Mouse (Mus musculus): ENCODE results near the gene Cdk11b.
"Not testable (repeated sequence)": the region's sequence is repeated elsewhere in the genome, so short reads cannot be mapped to it uniquely, and the experiment has no call there.

Cdk11b gene

GRCm38 (mm10) chr4:155605132-155605531 lies 19.5 kb upstream of the Cdk11b start:
- no peak for DNase-seq (ENCODE audit: low spot score in 2 of 2)

GRCm38 (mm10) chr4:155606825-155607224 lies 17.8 kb upstream of the Cdk11b start:
- no peak for DNase-seq (ENCODE audit: low spot score in 2 of 2)

GRCm38 (mm10) chr4:155611860-155612259 lies 12.8 kb upstream of the Cdk11b start:
- DNase-seq (ENCODE audit: low spot score in 2 of 2): no peak

DNA sequence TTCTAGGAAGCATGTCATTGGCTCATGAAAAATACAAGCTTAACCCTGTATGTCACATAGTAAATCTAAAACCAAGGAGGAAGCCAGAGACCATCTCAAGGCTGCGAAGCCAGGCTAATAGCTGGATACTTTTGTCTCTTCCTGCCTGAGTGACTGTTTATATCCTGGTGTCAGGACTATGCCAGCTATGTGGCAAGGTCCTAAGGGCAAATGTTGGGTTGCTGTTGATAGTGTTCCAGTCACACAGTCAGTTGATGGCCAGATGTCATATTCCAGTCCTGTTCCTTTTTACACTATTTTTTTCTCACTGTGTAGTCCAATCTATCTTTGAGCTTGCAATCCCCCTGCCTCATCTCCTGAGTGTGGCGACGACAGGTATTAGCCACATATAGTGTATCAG lies 11.4 kb upstream of the Cdk11b start:
- DNase-seq (ENCODE audit: low spot score in 2 of 2): no peak

DNA sequence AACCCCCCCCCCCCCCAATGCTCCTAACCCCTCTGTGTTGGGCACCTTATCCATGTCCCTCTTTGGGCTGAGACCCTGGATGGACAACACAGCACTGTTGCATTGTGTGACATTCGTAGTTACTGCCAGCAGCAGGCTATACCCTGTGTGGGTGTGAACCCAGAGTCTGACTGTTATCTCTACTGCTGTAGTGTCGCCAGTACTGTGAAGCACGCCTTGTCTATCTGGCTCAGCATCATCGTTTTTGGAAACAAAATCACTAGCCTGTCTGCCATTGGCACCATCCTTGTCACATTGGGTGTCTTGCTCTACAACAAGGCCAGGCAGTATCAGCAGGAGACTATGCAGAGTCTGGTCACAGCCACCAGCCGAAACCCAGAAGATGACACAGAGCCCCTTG lies 6.3 kb upstream of the Cdk11b start:
- DNase-seq (ENCODE audit: low spot score in 2 of 2): no peak

- no peak for DNase-seq (ENCODE audit: low spot score in 2 of 2)
These were observed 5.6 kb downstream of the Cdk11b start for GRCm38 (mm10) chr4:155630267-155630666.

DNA sequence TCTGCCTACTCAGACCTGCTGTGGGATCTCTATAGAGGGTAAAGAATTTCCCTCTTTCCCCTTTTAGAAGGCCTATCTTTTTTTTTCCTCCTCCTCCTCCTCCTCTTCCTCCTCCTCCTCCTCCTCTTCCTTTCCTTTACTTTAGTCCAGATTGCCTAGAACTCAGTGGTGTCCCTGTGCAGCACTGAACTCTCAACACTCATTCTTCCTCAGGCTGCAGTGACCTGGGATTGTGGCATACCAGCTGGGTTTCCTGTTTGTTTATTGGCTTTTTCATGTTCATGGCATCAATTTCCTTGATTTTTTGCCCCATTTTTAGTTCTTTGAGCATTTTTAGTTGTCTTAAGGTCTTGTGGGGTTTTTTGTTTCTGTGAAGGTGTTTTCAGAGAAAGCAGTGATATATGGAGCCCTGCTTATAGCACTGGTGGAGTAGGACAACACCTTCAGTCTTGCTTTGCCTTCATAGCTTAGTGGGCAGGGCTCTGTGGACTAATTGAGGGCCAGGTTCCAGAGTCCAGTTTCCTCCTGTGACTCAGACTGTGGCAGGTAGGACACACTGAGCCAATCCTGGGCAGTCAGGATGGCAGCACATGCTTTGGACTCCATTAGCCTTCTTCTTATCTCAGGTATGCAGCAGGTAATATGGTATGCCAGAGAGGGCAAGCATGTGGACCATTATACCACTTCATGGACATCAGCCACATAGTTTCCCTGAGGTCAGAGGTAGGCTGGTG lies 11.3 kb downstream of the Cdk11b start:
- DNase-seq (ENCODE audit: low spot score in 2 of 2): no peak

- no peak for DNase-seq (ENCODE audit: low spot score in 2 of 2)
These were observed 18.9 kb downstream of the Cdk11b start for GRCm38 (mm10) chr4:155643531-155643930.

- DNase-seq (ENCODE audit: low spot score in 2 of 2): not testable (repeated sequence)
These were observed 20.7 kb downstream of the Cdk11b start, which contains the start of gene Gm10563 for GRCm38 (mm10) chr4:155645308-155645707. Gm10563 (minus strand) TSS chr4:155645408.

- DNase-seq (ENCODE audit: low spot score in 2 of 2): no peak
These were observed 21.1 kb downstream of the Cdk11b start for GRCm38 (mm10) chr4:155645721-155646120.

DNA sequence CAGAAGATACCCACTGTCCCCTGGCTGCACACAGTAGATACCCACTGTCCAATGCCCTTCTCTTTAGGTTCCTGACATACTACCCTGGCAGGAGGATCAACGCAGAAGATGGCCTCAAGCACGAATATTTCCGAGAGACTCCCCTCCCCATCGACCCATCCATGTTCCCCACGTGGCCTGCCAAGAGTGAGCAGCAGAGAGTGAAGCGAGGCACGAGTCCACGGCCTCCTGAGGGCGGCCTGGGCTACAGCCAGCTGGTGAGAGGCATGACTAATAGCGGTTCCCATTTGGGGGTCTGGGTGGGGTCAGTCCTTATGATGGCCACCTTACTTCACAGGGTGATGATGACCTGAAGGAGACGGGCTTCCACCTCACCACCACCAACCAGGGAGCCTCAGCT lies 24.7 kb downstream of the Cdk11b start:
- no peak for DNase-seq (ENCODE audit: low spot score in 2 of 2)

- DNase-seq (ENCODE audit: low spot score in 2 of 2): peak; percentile 58 to 63
These were observed 27.1 kb downstream of the Cdk11b start for GRCm38 (mm10) chr4:155651553-155652269.

- DNase-seq (ENCODE audit: low spot score in 2 of 2): no peak
These were observed 27.8 kb downstream of the Cdk11b start for GRCm38 (mm10) chr4:155652283-155653085.

- DNase-seq (ENCODE audit: low spot score in 2 of 2): peak; percentile 55 to 68
These were observed 28.4 kb downstream of the Cdk11b start, which contains the start of gene Mmp23 for GRCm38 (mm10) chr4:155653086-155653450. Mmp23 (minus strand) TSS chr4:155653384.

GRCm38 (mm10) chr4:155653451-155654182 lies 29.0 kb downstream of the Cdk11b start:
- DNase-seq (ENCODE audit: low spot score in 2 of 2): peak in 1 of 2 experiments; percentile 32

- DNase-seq (ENCODE audit: low spot score in 2 of 2): peak in 1 of 2 experiments; percentile 57
These were observed 29.5 kb downstream of the Cdk11b start for GRCm38 (mm10) chr4:155654183-155654455.

DNA sequence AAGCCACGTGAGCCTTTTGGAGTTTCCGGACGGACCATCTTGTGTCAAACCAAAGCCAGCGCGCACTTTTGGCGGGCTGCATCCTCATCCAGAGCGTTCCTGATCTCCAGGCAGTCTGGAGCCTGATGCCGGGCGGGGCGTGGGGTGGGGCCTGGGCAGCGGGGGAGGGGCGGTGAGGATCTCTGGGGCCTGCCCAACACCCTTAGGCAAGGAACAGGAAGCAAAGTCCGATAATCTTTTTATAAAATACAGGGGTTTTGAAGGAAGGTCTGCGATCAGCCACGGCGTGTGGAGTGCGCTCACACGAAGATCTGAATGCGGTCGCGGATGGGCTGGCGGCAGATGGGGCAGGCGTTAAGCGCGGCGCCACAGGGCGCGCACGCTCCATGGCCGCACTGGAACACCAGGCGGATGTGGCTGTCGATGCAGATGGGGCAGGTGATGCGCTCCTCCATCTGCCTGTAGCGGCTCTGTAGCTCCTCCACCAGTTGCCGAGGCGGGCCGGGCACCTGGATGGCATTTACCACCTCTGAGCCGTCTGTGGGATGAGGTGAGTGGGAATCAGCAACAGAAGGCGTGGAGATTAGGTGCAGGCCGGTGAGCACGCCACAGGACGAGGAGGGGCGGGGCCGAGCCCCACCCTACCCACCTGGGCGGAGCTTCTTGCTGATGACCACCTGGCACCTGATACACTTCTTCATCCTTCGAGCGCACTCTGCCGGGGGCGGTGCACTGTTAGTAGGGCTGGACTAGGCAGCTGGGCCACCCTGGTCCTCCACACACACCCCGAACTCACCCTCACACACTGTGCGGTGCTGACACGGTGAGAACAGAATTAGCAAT lies 30.0 kb downstream of the Cdk11b start:
- peak in 1 of 2 experiments; percentile 58 for DNase-seq (ENCODE audit: low spot score in 2 of 2)

- DNase-seq (ENCODE audit: low spot score in 2 of 2): no peak
These were observed 31.6 kb downstream of the Cdk11b start for GRCm38 (mm10) chr4:155656214-155656751.

DNA sequence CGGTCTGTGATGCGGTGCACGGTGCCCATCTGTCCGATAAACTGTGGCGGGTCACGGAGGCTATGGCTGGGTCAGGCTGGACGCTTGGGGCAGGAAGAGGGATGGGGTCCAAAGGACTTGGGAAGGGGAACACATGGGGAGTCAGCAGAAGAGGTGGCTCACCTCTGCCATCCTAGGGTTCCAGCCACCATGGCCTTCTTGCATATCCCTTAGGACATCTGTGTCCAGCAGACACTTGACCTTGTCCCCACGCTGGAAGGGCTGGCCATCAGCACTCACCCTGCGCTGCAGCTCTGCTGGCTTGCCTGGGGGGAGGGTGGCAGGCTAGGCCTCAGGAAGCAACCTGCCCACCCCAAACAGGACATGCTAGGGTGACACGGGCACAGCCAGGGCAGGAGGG lies 34.3 kb downstream of the Cdk11b start:
- no peak for DNase-seq (ENCODE audit: low spot score in 2 of 2)

DNA sequence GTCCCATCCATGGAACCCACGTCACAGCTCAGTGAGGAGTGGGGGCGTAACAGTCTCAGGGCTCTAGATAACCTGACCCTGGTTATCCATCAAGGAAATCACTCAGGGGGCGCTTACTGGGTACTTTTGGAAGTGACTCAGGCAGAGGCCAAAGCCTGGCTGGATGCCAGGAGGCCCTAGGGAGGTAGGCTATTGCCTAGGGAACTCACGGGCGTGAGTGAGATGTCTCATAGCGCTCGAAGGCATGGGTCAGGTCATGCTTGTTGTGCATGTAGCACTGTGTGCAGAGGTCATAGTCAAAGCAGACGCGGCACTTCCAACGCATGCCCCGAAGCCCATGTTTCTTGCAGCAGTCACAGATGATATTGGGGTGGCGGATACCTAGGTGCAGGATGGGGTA lies 36.0 kb downstream of the Cdk11b start:
- DNase-seq (ENCODE audit: low spot score in 2 of 2): no peak

DNA sequence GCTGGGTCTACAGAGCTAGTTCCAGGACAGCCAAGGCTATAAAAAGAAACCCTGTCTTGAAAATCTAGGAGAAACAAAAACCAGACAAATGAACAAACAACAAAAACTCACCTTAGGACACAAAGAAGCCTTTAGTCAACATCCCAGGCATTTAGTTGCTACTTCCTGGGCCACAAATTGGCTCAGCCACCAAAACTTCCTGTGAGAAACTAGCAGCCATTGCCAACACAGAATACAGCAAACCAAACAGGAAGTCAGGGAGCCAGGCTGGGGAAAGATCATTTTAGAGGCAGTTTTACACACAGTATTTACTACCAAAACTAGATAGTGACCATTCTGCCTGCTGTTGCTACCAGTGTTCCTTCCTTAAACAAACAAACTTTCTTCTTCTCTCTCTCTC lies 42.2 kb downstream of the Cdk11b start:
- no peak for DNase-seq (ENCODE audit: low spot score in 2 of 2)
